Mouse (Mus musculus) stomach, embryonic 16.5 days (tissue): Measurements from ENCODE around the gene 9930111J21Rik1. TPM values are rescaled to one million over a fixed set of nuclear protein-coding genes. Genes with fewer than 3 reads are reported as not detected.
"Not testable (repeated sequence)": the region's sequence is repeated elsewhere in the genome, so short reads cannot be mapped to it uniquely, and the experiment has no call there.

ENCODE experiments used
- ATAC-seq: fragments of 200-750 bp; cut with Nextera tagmentation; 2 replicates; pipeline ENCODE4 v1.8.0; 2017; ENCODE audit warnings: moderate number of reproducible peaks, moderate TSS enrichment; ENCODE audit not compliant: insufficient read depth, low FRiP score
- H3K27ac ChIP-seq: fragments of 300-500 bp; sonication (generic); 2 replicates; pipeline ENCODE4 v1.5.1; 2014; ENCODE audit warnings: low read length
- H3K27me3 ChIP-seq: fragments of 300-500 bp; sonication (generic); 2 replicates; pipeline ENCODE4 v1.6.1; 2014; ENCODE audit warnings: low read length, control low read depth, mixed read lengths; ENCODE audit not compliant: control insufficient read depth, insufficient read depth
- H3K36me3 ChIP-seq: fragments of 300-500 bp; sonication (generic); 2 replicates; pipeline ENCODE4 v1.6.1; 2014; ENCODE audit warnings: low read length; ENCODE audit not compliant: control insufficient read depth, insufficient read depth
- H3K4me1 ChIP-seq: fragments of 300-500 bp; sonication (generic); 2 replicates; pipeline ENCODE4 v1.6.1; 2014; ENCODE audit warnings: low read length, control low read depth, mixed read lengths; ENCODE audit not compliant: control insufficient read depth, insufficient read depth
- H3K4me2 ChIP-seq: fragments of 300-500 bp; sonication (generic); 2 replicates; pipeline ENCODE4 v1.6.1; 2014; ENCODE audit warnings: low read depth, low read length, mixed read lengths
- H3K4me3 ChIP-seq: fragments of 300-500 bp; sonication (generic); replicated peaks from 2 replicates; pipeline ENCODE4 v1.5.1; 2014; ENCODE audit warnings: mild to moderate bottlenecking, low read length
- H3K9ac ChIP-seq: fragments of 300-500 bp; sonication (generic); 2 replicates; pipeline ENCODE4 v1.6.1; 2014; ENCODE audit warnings: low read length
- H3K9me3 ChIP-seq: fragments of 300-500 bp; sonication (generic); replicated peaks from 2 replicates; pipeline ENCODE4 v1.6.1; 2016; ENCODE audit warnings: low read length, control low read depth; ENCODE audit not compliant: control insufficient read depth
- WGBS: fragments of 180-500 bp; shearing (Covaris S2); extraction: QIAGEN DNeasy Blood & Tissue Kit; methylation state at CpG from one replicate; pipeline ENCODE4 v1.1.7; 2014; 5-methylcytosine and 5-hydroxymethylcytosine counted together
- polyA plus RNA-seq: library from polyadenylated mRNA; unstranded; fragments of >200 nt; fragmentation: Nextera tagmentation; extraction: Ambion mirVana; gene quantifications from 2 replicates; pipeline ENCODE4 v1.2.1, GENCODE M21; 2015

The 9930111J21Rik1 gene
- polyA plus RNA-seq, 1 experiment from 2014 or later = 1.4 TPM

GRCm38 (mm10) chr11:48933422-48933821 is 45.8 kb downstream of the 9930111J21Rik1 start:
- H3K27me3 ChIP-seq, H3K9ac ChIP-seq, ATAC-seq, H3K27ac ChIP-seq, H3K36me3 ChIP-seq, H3K4me2 ChIP-seq, H3K9me3 ChIP-seq, H3K4me1 ChIP-seq, H3K4me3 ChIP-seq: not testable (repeated sequence)
- WGBS = 54% methylated on average over 1 of the region's 1 CpGs

- whole genome bisulfite sequencing = 71% methylated on average over 1 of the region's 1 CpGs
- H3K4me1 ChIP-seq, H3K4me2 ChIP-seq, ATAC-seq, H3K27ac ChIP-seq, H3K9me3 ChIP-seq, H3K27me3 ChIP-seq, H3K4me3 ChIP-seq, H3K36me3 ChIP-seq, H3K9ac ChIP-seq: not testable (repeated sequence)
Observed at GRCm38 (mm10) chr11:48928068-48928467, 51.1 kb downstream of the 9930111J21Rik1 start.

- H3K9ac ChIP-seq, H3K4me3 ChIP-seq, H3K27me3 ChIP-seq, H3K27ac ChIP-seq, H3K4me1 ChIP-seq, H3K4me2 ChIP-seq, ATAC-seq, H3K36me3 ChIP-seq, H3K9me3 ChIP-seq: not testable (repeated sequence)
Observed at GRCm38 (mm10) chr11:48926437-48926836, 52.8 kb downstream of the 9930111J21Rik1 start.

- not testable (repeated sequence) for H3K27ac ChIP-seq, H3K9ac ChIP-seq, H3K27me3 ChIP-seq, H3K4me1 ChIP-seq, H3K36me3 ChIP-seq, H3K9me3 ChIP-seq, H3K4me3 ChIP-seq, H3K4me2 ChIP-seq, ATAC-seq
- 74% methylated on average over 5 of the region's 5 CpGs for WGBS
Observed at GRCm38 (mm10) chr11:48923818-48924217, 55.4 kb downstream of the 9930111J21Rik1 start.

- Histone ChIP-seq H3K27ac (no peak overlapping the region), H3K36me3 (no peaks in the 10 kb centered on the region), H3K4me1 (no peaks in the 10 kb centered on the region), H3K9me3 (no peaks in the 10 kb centered on the region), H3K27me3 (no peaks in the 10 kb centered on the region), H3K4me2 (no peak overlapping the region), H3K4me3 (no peak overlapping the region), H3K9ac (no peak overlapping the region)
- 66% methylated on average over 3 of the region's 3 CpGs for WGBS
- ATAC-seq = no peak
Observed at GRCm38 (mm10) chr11:48918380-48918779, 60.8 kb downstream of the 9930111J21Rik1 start.

- Histone ChIP-seq H3K27me3 (no peaks in the 10 kb centered on the region), H3K36me3 (no peaks in the 10 kb centered on the region), H3K4me1 (no peaks in the 10 kb centered on the region), H3K4me2 (no peak overlapping the region), H3K9me3 (no peaks in the 10 kb centered on the region), H3K4me3 (no peak overlapping the region), H3K9ac (no peak overlapping the region), H3K27ac (no peak overlapping the region)
- ATAC-seq = no peak
- WGBS = 90% methylated on average over 1 of the region's 1 CpGs
Observed at GRCm38 (mm10) chr11:48913611-48914010, 65.6 kb downstream of the 9930111J21Rik1 start.

- Histone ChIP-seq H3K27me3 (no peaks in the 10 kb centered on the region), H3K9ac (no peak overlapping the region), H3K4me1 (no peaks in the 10 kb centered on the region), H3K4me3 (no peak overlapping the region), H3K9me3 (no peaks in the 10 kb centered on the region), H3K36me3 (no peaks in the 10 kb centered on the region), H3K27ac (no peak overlapping the region), H3K4me2 (no peak overlapping the region)
- ATAC-seq = no peak
- 32% methylated on average over 1 of the region's 1 CpGs for WGBS
Observed at GRCm38 (mm10) chr11:48908459-48908858, 70.7 kb downstream of the 9930111J21Rik1 start.

- no peak for ATAC-seq
- H3K27me3 ChIP-seq = no peaks in the 10 kb centered on the region
- 39% methylated on average over 2 of the region's 2 CpGs for WGBS
- no peak within 1 kb of the TSS for H3K4me2 ChIP-seq
- H3K27ac ChIP-seq = no peak within 1 kb of the TSS
- H3K9me3 ChIP-seq = no peaks in the 10 kb centered on the region
- no peak within 1 kb of the TSS for H3K9ac ChIP-seq
- H3K4me3 ChIP-seq = no peak within 1 kb of the TSS
- H3K36me3 ChIP-seq = no peaks in the 10 kb centered on the region
- no peaks in the 10 kb centered on the region for H3K4me1 ChIP-seq
Observed at GRCm38 (mm10) chr11:48902021-48902420, 77.2 kb downstream of the 9930111J21Rik1 start, which contains the start of gene Gm5431. Gm5431 (minus strand) TSS chr11:48902214.

GRCm38 (mm10) chr11:48901567-48901930 is 77.6 kb downstream of the 9930111J21Rik1 start:
- not testable (repeated sequence) for H3K4me3 ChIP-seq, H3K9me3 ChIP-seq, H3K36me3 ChIP-seq, H3K4me1 ChIP-seq, H3K9ac ChIP-seq, H3K4me2 ChIP-seq, H3K27ac ChIP-seq, ATAC-seq, H3K27me3 ChIP-seq
- 90% methylated on average over 1 of the region's 1 CpGs for WGBS
